Mouse (Mus musculus) CH12.LX (cell line): ENCODE measurements around the gene Slc25a16. TPM values are rescaled to one million over a fixed set of nuclear protein-coding genes. Genes with fewer than 3 reads are reported as not detected.
A peak's percentile ranks its signal among the peaks of the same experiment; 100 is the strongest.

Source experiments
- DNase-seq: peaks from one replicate; pipeline ENCODE4 v3.0.0-alpha.2; 2013; ENCODE audit errors: extremely low read depth
- H3K27ac ChIP-seq: 2 replicates; pipeline ENCODE4 v1.5.1; 2012; ENCODE audit warnings: low read depth, mild to moderate bottlenecking, control low read depth, moderate library complexity; ENCODE audit not compliant: insufficient read depth
- H3K27me3 ChIP-seq: replicated peaks from 2 replicates; pipeline ENCODE3; 2012; ENCODE audit warnings: inconsistent platforms
- H3K36me3 ChIP-seq, 2 experiments: replicated peaks in 1 of 2; 2 replicates each; pipeline versions ENCODE3 to v1.6.1; 2012; ENCODE audit warnings: inconsistent platforms in 1 of 2, low read length in 1 of 2, mild to moderate bottlenecking in 1 of 2, mixed read lengths in 1 of 2, moderate library complexity in 1 of 2; ENCODE audit not compliant: control insufficient read depth in 1 of 2, insufficient read depth in 1 of 2
- H3K4me1 ChIP-seq, 2 experiments: 2 replicates each; pipeline ENCODE4 v1.6.1; 2012; ENCODE audit warnings: inconsistent platforms in 1 of 2, moderate library complexity in 1 of 2; ENCODE audit not compliant: insufficient read depth in 2 of 2, control insufficient read depth in 1 of 2
- H3K4me2 ChIP-seq: 2 replicates; pipeline ENCODE4 v1.6.1; 2012; ENCODE audit warnings: low read depth, mild to moderate bottlenecking, control low read depth; ENCODE audit not compliant: poor library complexity, insufficient read depth, severe bottlenecking
- H3K4me3 ChIP-seq, 3 experiments: fragments of 150-350 bp in 1 of 3; sonication (generic) in 1 of 3; replicated peaks in 1 of 3; 2 replicates each; pipeline versions ENCODE3 to v1.5.1; 2011 to 2012; ENCODE audit warnings: low read depth in 2 of 3, low read length in 2 of 3, mild to moderate bottlenecking in 2 of 3, moderate library complexity in 2 of 3, control low read depth in 1 of 3, improper control_type of control experiment in 1 of 3, inconsistent platforms in 1 of 3, mixed read lengths in 1 of 3; ENCODE audit not compliant: poor library complexity in 1 of 3
- H3K79me2 ChIP-seq: replicated peaks from 2 replicates; pipeline ENCODE4 v1.6.1; 2012; ENCODE audit warnings: mild to moderate bottlenecking, moderate library complexity; ENCODE audit not compliant: control insufficient read depth, poor library complexity, insufficient read depth, severe bottlenecking; ENCODE audit errors: extremely low read depth
- H3K9ac ChIP-seq: 2 replicates; pipeline ENCODE4 v1.6.1; 2012; ENCODE audit warnings: low read depth, mild to moderate bottlenecking, control low read depth, moderate library complexity; ENCODE audit not compliant: insufficient read depth
- H3K9me3 ChIP-seq: replicated peaks from 2 replicates; pipeline ENCODE3; 2012; ENCODE audit warnings: low read length, inconsistent platforms, mixed read lengths
- BHLHE40 ChIP-seq: IDR thresholded peaks from 2 replicates; pipeline ENCODE4 v1.6.1; 2011; ENCODE audit warnings: mild to moderate bottlenecking, low read depth, low read length, improper control_type of control experiment
- CHD1 ChIP-seq: IDR thresholded peaks from 2 replicates; pipeline ENCODE4 v1.6.1; 2012; ENCODE audit warnings: low read depth, low read length, improper control_type of control experiment, inconsistent platforms
- CHD2 ChIP-seq: IDR thresholded peaks from 2 replicates; pipeline ENCODE4 v1.6.1; 2011; ENCODE audit warnings: low read length, improper control_type of control experiment
- CTCF ChIP-seq, 2 experiments: IDR thresholded peaks in 1 of 2; conservative IDR thresholded peaks in 1 of 2; 2 replicates each; pipeline ENCODE4 v1.5.1; 2011 to 2012; ENCODE audit warnings: low read depth in 2 of 2, low read length in 2 of 2, improper control_type of control experiment in 1 of 2, inconsistent platforms in 1 of 2, mild to moderate bottlenecking in 1 of 2, moderate library complexity in 1 of 2
- E2F4 ChIP-seq: IDR thresholded peaks from 2 replicates; pipeline ENCODE4 v1.6.1; 2011; ENCODE audit warnings: low read depth, low read length, improper control_type of control experiment; ENCODE audit not compliant: insufficient replicate concordance
- ELF1 ChIP-seq: IDR thresholded peaks from 2 replicates; pipeline ENCODE4 v1.6.1; 2014; ENCODE audit warnings: low read depth, mild to moderate bottlenecking, inconsistent platforms, low read length, improper control_type of control experiment
- EP300 ChIP-seq: IDR thresholded peaks from 2 replicates; pipeline ENCODE4 v1.6.1; 2011; ENCODE audit warnings: low read length, improper control_type of control experiment
- ETS1 ChIP-seq: conservative IDR thresholded peaks from 2 replicates; pipeline ENCODE4 v1.6.1; 2012; ENCODE audit warnings: low read depth, mild to moderate bottlenecking, inconsistent platforms, low read length, improper control_type of control experiment, moderate library complexity
- GABPA ChIP-seq: IDR thresholded peaks from 2 replicates; pipeline ENCODE4 v1.6.1; 2012; ENCODE audit warnings: low read depth, low read length, improper control_type of control experiment, inconsistent platforms; ENCODE audit not compliant: insufficient replicate concordance
- HCFC1 ChIP-seq: IDR thresholded peaks from 2 replicates; pipeline ENCODE4 v1.6.1; 2012; ENCODE audit warnings: low read depth, mild to moderate bottlenecking, inconsistent platforms, low read length, improper control_type of control experiment
- IRF4 ChIP-seq: IDR thresholded peaks from 2 replicates; pipeline ENCODE4 v1.6.1; 2014; ENCODE audit warnings: low read depth, mild to moderate bottlenecking, inconsistent platforms, low read length, improper control_type of control experiment
- JUN ChIP-seq: IDR thresholded peaks from 2 replicates; pipeline ENCODE4 v1.6.1; 2011; ENCODE audit warnings: low read depth, mild to moderate bottlenecking, low read length, improper control_type of control experiment, moderate library complexity; ENCODE audit not compliant: insufficient read depth
- JUND ChIP-seq: conservative IDR thresholded peaks from 2 replicates; pipeline ENCODE4 v1.6.1; 2011; ENCODE audit warnings: low read depth, low read length, improper control_type of control experiment
- KAT2A ChIP-seq: IDR thresholded peaks from 2 replicates; pipeline ENCODE4 v1.6.1; 2012; ENCODE audit warnings: low read length, improper control_type of control experiment, inconsistent platforms; ENCODE audit not compliant: insufficient replicate concordance
- MAFK ChIP-seq: IDR thresholded peaks from 2 replicates; pipeline ENCODE4 v1.6.1; 2011; ENCODE audit warnings: low read length, improper control_type of control experiment; ENCODE audit not compliant: insufficient replicate concordance
- MAX ChIP-seq: IDR thresholded peaks from 2 replicates; pipeline ENCODE4 v1.6.1; 2011; ENCODE audit warnings: low read length, improper control_type of control experiment
- MAZ ChIP-seq: IDR thresholded peaks from 2 replicates; pipeline ENCODE4 v1.6.1; 2012; ENCODE audit warnings: low read depth, mild to moderate bottlenecking, inconsistent platforms, low read length, improper control_type of control experiment, moderate library complexity
- MEF2A ChIP-seq: IDR thresholded peaks from 2 replicates; pipeline ENCODE4 v1.6.1; 2014; ENCODE audit warnings: low read depth, mild to moderate bottlenecking, inconsistent platforms, low read length, improper control_type of control experiment, borderline replicate concordance
- MXI1 ChIP-seq: IDR thresholded peaks from 2 replicates; pipeline ENCODE4 v1.6.1; 2011; ENCODE audit warnings: mild to moderate bottlenecking, low read depth, low read length, improper control_type of control experiment
- MYC ChIP-seq: IDR thresholded peaks from 2 replicates; pipeline ENCODE4 v1.6.1; 2011; ENCODE audit warnings: low read depth, mild to moderate bottlenecking, improper control_type of control experiment, low read length
- NELFE ChIP-seq: IDR thresholded peaks from 2 replicates; pipeline ENCODE4 v1.6.1; 2011; ENCODE audit warnings: low read depth, low read length, improper control_type of control experiment
- NRF1 ChIP-seq: IDR thresholded peaks from 2 replicates; pipeline ENCODE4 v1.6.1; 2014; ENCODE audit warnings: low read depth, mild to moderate bottlenecking, inconsistent platforms, low read length, improper control_type of control experiment, moderate library complexity
- PAX5 ChIP-seq: IDR thresholded peaks from 2 replicates; pipeline ENCODE4 v1.6.1; 2012; ENCODE audit warnings: low read length, inconsistent platforms, mixed read lengths
- POLR2A ChIP-seq: IDR thresholded peaks from 2 replicates; pipeline ENCODE4 v1.6.1; 2011; ENCODE audit warnings: low read depth, mild to moderate bottlenecking, improper control_type of control experiment, low read length
- POLR2AphosphoS2 ChIP-seq: IDR thresholded peaks from 2 replicates; pipeline ENCODE4 v1.6.1; 2011; ENCODE audit warnings: low read depth, low read length, improper control_type of control experiment
- RAD21 ChIP-seq: IDR thresholded peaks from 2 replicates; pipeline ENCODE4 v1.6.1; 2011; ENCODE audit warnings: low read depth, mild to moderate bottlenecking, low read length, improper control_type of control experiment, moderate library complexity
- RCOR1 ChIP-seq: conservative IDR thresholded peaks from 2 replicates; pipeline ENCODE4 v1.6.1; 2012; ENCODE audit warnings: low read depth, mild to moderate bottlenecking, inconsistent platforms, low read length, improper control_type of control experiment
- SIN3A ChIP-seq: IDR thresholded peaks from 2 replicates; pipeline ENCODE4 v1.6.1; 2012; ENCODE audit warnings: low read length, improper control_type of control experiment, inconsistent platforms
- SMC3 ChIP-seq: IDR thresholded peaks from 2 replicates; pipeline ENCODE4 v1.6.1; 2011; ENCODE audit warnings: low read depth, low read length, improper control_type of control experiment
- TBP ChIP-seq: conservative IDR thresholded peaks from 2 replicates; pipeline ENCODE4 v1.6.1; 2011; ENCODE audit warnings: low read depth, low read length, improper control_type of control experiment
- TCF12 ChIP-seq: IDR thresholded peaks from 2 replicates; pipeline ENCODE4 v1.6.1; 2014; ENCODE audit warnings: low read depth, mild to moderate bottlenecking, inconsistent platforms, low read length, improper control_type of control experiment
- UBTF ChIP-seq: IDR thresholded peaks from 2 replicates; pipeline ENCODE4 v1.6.1; 2012; ENCODE audit warnings: low read depth, mild to moderate bottlenecking, inconsistent platforms, low read length, improper control_type of control experiment, moderate library complexity
- USF1 ChIP-seq: IDR thresholded peaks from 2 replicates; pipeline ENCODE4 v1.6.1; 2014; ENCODE audit warnings: low read depth, mild to moderate bottlenecking, inconsistent platforms, low read length, improper control_type of control experiment
- USF2 ChIP-seq: conservative IDR thresholded peaks from 2 replicates; pipeline ENCODE4 v1.6.1; 2011; ENCODE audit warnings: low read depth, low read length, improper control_type of control experiment
- ZC3H11A ChIP-seq: IDR thresholded peaks from 2 replicates; pipeline ENCODE4 v1.6.1; 2012; ENCODE audit warnings: low read depth, mild to moderate bottlenecking, inconsistent platforms, low read length, improper control_type of control experiment
- ZKSCAN1 ChIP-seq: IDR thresholded peaks from 2 replicates; pipeline ENCODE4 v1.6.1; 2012; ENCODE audit warnings: low read depth, inconsistent platforms, low read length, improper control_type of control experiment, borderline replicate concordance
- ZMIZ1 ChIP-seq: IDR thresholded peaks from 2 replicates; pipeline ENCODE4 v1.6.1; 2012; ENCODE audit warnings: low read depth, mild to moderate bottlenecking, inconsistent platforms, low read length, improper control_type of control experiment
- ZNF384 ChIP-seq: IDR thresholded peaks from 2 replicates; pipeline ENCODE4 v1.6.1; 2012; ENCODE audit warnings: low read depth, low read length, improper control_type of control experiment, inconsistent platforms
- dilution Hi-C: fragments of 300-500 bp; cut with MboI; formaldehyde crosslinking; loops from 2 replicates; pipeline ENCODE4 v1.14.3; 2020; ENCODE audit warnings: low sequenced_read_pairs; ENCODE audit not compliant: extremely low pct_unique_long_range_greater_than_20kb, extremely low pct_ligation_motif_present
- in situ Hi-C: fragments of 300-500 bp; cut with MboI; formaldehyde crosslinking; loops from 3 replicates; pipeline ENCODE4 v1.14.3; 2019; ENCODE audit warnings: low sequenced_read_pairs, low pct_ligation_motif_present, low pct_unique_long_range_greater_than_20kb, mixed read lengths
- polyA plus RNA-seq: library from polyadenylated mRNA; unstranded; fragments of >175 nt; gene quantifications from 2 replicates; pipeline ENCODE4 v1.2.1, GENCODE M21; 2012; ENCODE audit warnings: low read depth; ENCODE audit not compliant: insufficient read length
- total RNA-seq, 2 experiments: library from RNA; depleted of rRNA; stranded (reverse); fragments of 300-350 nt in 1 of 2; fragments of >200 nt in 1 of 2; gene quantifications; 2 replicates each; pipeline ENCODE4 v1.2.3; 2012 to 2014

The Slc25a16 gene
- total and polyA plus RNA-seq, 3 experiments, result 9.8 to 27.0 (median 12.1) TPM

- Histone ChIP-seq H3K79me2 (peaks cover 11% of the 10 kb centered on the region), H3K27me3 (no peaks in the 10 kb centered on the region), H3K9ac (peak within 1 kb of the TSS; percentile 65), H3K4me3 (peak within 1 kb of the TSS; percentile 72 to 85 (median 74)), H3K9me3 (no peaks in the 10 kb centered on the region), H3K27ac (peak within 1 kb of the TSS; percentile 29; the same call in 1 of the 2 replicates), H3K4me1 (peaks cover 5 to 34% of the 10 kb centered on the region in 2 experiments; a peak in 2 of 4 replicates), H3K4me2 (peak within 1 kb of the TSS; percentile 55), H3K36me3 (peaks cover 23 to 51% of the 10 kb centered on the region in 2 experiments)
- TF ChIP-seq RAD21 (no peak), HCFC1 (peak; percentile 54), USF1 (no peak), JUND (no peak), NRF1 (peak; percentile 99), ZKSCAN1 (no peak), RCOR1 (no peak), CHD1 (no peak), E2F4 (peak; percentile 80; the same call in 1 of the 2 replicates), MAFK (no peak), ELF1 (peak; percentile 45), TCF12 (0 out of 2 replicates have a peak, but pooled peaks have one; percentile 65), ZMIZ1 (peak; percentile 64; the same call in 1 of the 2 replicates), CHD2 (no peak), CTCF (conservative IDR thresholded peaks at IDR 0.05 in 1 of 2, IDR thresholded peaks at IDR 0.05 in 1 of 2; ENCODE audit: low read depth in 2 of 2, low read length in 2 of 2) (no peak), SIN3A (no peak), MEF2A (peak; percentile 48), GABPA (no peak), KAT2A (0 out of 2 replicates have a peak, but pooled peaks have one; percentile 56), SMC3 (no peak), MAZ (no peak), MYC (peak; percentile 18; the same call in 1 of the 2 replicates), PAX5 (no peak), TBP (0 out of 2 replicates have a peak, but pooled peaks have one; percentile 43), ETS1 (no peak), JUN (no peak), ZNF384 (no peak), MAX (peak; percentile 83), BHLHE40 (peak; percentile 58), ZC3H11A (no peak), USF2 (no peak), EP300 (no peak), POLR2A (peak; percentile 94), NELFE (peak; percentile 95), IRF4 (peak; percentile 38; the same call in 1 of the 2 replicates), POLR2AphosphoS2 (peak; percentile 61; the same call in 1 of the 2 replicates), MXI1 (peak; percentile 51), UBTF (peak; percentile 89; the same call in 1 of the 2 replicates)
- dilution Hi-C loops, result no loop called here
- DNase-seq, result peak; percentile 69
- in situ Hi-C loops, result no loop called here
Observed at GRCm38 (mm10) chr10:62946738-62947471, 26.5 kb downstream of the Slc25a16 start, which contains the start of gene Dna2. Gene Dna2 (plus strand): TSS chr10:62947026.
